ENCODE assay signal across 26 mouse cellular contexts in the genomic region with DNA sequence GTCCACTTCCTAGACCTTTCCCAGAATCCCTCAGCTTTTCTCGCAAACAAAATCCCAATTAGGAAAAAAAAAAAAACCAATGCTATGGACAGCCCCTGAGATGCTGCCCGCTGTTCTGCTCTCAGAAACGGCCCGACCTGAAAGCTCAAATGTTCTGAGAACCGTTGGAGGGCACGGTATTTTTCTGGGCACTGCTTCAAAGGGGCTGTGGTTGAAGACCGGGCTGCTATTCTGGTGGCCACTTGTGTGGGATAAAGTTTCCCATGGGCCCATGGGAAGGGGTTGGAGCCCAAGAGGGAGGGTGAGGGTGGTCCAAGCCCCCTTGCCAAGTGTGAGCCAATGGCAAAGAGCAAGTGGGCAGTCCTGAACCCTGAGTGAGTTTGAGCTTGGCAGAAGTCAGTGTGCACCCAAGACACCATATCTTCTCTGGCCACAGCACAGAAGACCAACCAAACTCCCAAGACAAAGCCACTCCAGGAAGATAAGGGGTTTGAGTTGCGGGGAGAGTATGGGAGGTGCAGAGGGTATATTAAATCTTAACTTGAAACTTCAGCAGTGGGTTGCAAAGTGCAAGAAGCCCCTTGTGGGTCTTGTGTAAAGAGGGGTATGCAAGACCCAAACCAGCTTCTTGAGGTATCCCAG. TPM values are rescaled to one million over a fixed set of nuclear protein-coding genes. Genes with fewer than 3 reads are reported as not detected.
DNase-seq lines count a peak whose midpoint lies in the region; ATAC-seq and TF ChIP-seq lines count a peak whose summit lies in the region.
"Had no signal": no experiment of that assay in that cellular context is flagged by ENCODE, and none has a peak within 500 bp of the region (broad histone marks: within the 10 kb centered on the region; RNA-seq: fewer than 3 reads in every experiment).

No protein-coding gene starts in this region.

- H3K4me3 ChIP-seq in forebrain, postnatal 0 days (ENCODE audit: low read depth, low read length), result no peak overlapping the region
- H3K4me3 ChIP-seq in forebrain, embryonic 15.5 days, result no peak overlapping the region
- H3K4me3 ChIP-seq in layer of hippocampus, adult 2 months, result no peak overlapping the region
- H3K4me3 ChIP-seq in embryonic facial prominence, embryonic 14.5 days (ENCODE audit: low read depth, low read length), result no peak overlapping the region
- H3K4me3 ChIP-seq in liver, embryonic 16.5 days (ENCODE audit: low read depth, low read length), result no peak overlapping the region
- H3K4me3 ChIP-seq in midbrain, embryonic 16.5 days (ENCODE audit: low read depth, low read length), result no peak overlapping the region
- H3K4me3 ChIP-seq: forebrain, embryonic 13.5 days; heart, embryonic 13.5 days; left cerebral cortex, adult 2 months; midbrain, embryonic 13.5 days; neural tube, embryonic 13.5 days had no signal

- no peak overlapping the region for H3K4me2 ChIP-seq in forebrain, postnatal 0 days (ENCODE audit: low read depth)
- no peak overlapping the region for H3K4me2 ChIP-seq in forebrain, embryonic 15.5 days (replicated peaks)
- H3K4me2 ChIP-seq in embryonic facial prominence, embryonic 14.5 days (ENCODE audit: low read depth, low read length), result no peak overlapping the region
- H3K4me2 ChIP-seq in liver, embryonic 16.5 days (ENCODE audit: low read depth, low read length), result no peak overlapping the region
- no peak overlapping the region for H3K4me2 ChIP-seq in midbrain, embryonic 16.5 days (ENCODE audit: low read length)
- H3K4me2 ChIP-seq: forebrain, embryonic 13.5 days; heart, embryonic 13.5 days; midbrain, embryonic 13.5 days; neural tube, embryonic 13.5 days had no signal

- no peak for DNase-seq in forebrain, postnatal 0 days
- DNase-seq in layer of hippocampus, adult 2 months (ENCODE audit: low spot score in 2 of 2), result no peak
- DNase-seq in layer of hippocampus, postnatal 25 days (ENCODE audit: extremely low spot score in 1 of 2, low spot score in 1 of 2), result no peak
- DNase-seq in embryonic facial prominence, embryonic 14.5 days (ENCODE audit: low spot score), result peak; percentile 27
- DNase-seq in thymus, postnatal 4 days, result no peak
- DNase-seq: adrenal gland, adult 8-10 months; cerebellum, adult 11 months; cerebellum, postnatal 14 days; embryo, embryonic 11 days; heart, postnatal 4 days; kidney, adult 11 months; kidney, postnatal 14 days; left cerebral cortex, postnatal 4 days; right cerebral cortex, adult 18-20 months; thymus, postnatal 36 days had no signal

- H3K27ac ChIP-seq in forebrain, postnatal 0 days (ENCODE audit: low read depth, low read length), result no peak overlapping the region
- no peak overlapping the region for H3K27ac ChIP-seq in forebrain, embryonic 15.5 days (replicated peaks)
- H3K27ac ChIP-seq in layer of hippocampus, adult 2 months, result 0 out of 2 replicates have a peak overlapping the region, but pooled peaks have one; percentile 82
- no peak overlapping the region for H3K27ac ChIP-seq in embryonic facial prominence, embryonic 14.5 days (replicated peaks; ENCODE audit: low read depth, low read length)
- H3K27ac ChIP-seq in liver, embryonic 16.5 days (ENCODE audit: low read length), result peak overlapping the region; percentile 20; the same call in 1 of the 2 replicates
- no peak overlapping the region for H3K27ac ChIP-seq in midbrain, embryonic 16.5 days (ENCODE audit: low read length)
- H3K27ac ChIP-seq: forebrain, embryonic 13.5 days; left cerebral cortex, adult 2 months; midbrain, embryonic 13.5 days; neural tube, embryonic 13.5 days had no signal

- H3K36me3 ChIP-seq in forebrain, postnatal 0 days (ENCODE audit: insufficient read depth), result no peaks in the 10 kb centered on the region
- H3K36me3 ChIP-seq in forebrain, embryonic 15.5 days, result no peaks in the 10 kb centered on the region
- peaks cover 3% of the 10 kb centered on the region; the same call in 1 of the 2 replicates for H3K36me3 ChIP-seq in embryonic facial prominence, embryonic 14.5 days (ENCODE audit: control insufficient read depth, insufficient read depth, low read length)
- no peaks in the 10 kb centered on the region for H3K36me3 ChIP-seq in liver, embryonic 16.5 days (ENCODE audit: control insufficient read depth, insufficient read depth)
- H3K36me3 ChIP-seq in midbrain, embryonic 16.5 days (ENCODE audit: control insufficient read depth, insufficient read depth, low read length), result no peaks in the 10 kb centered on the region
- H3K36me3 ChIP-seq: midbrain, embryonic 13.5 days; neural tube, embryonic 13.5 days had no signal

- H3K27me3 ChIP-seq in forebrain, postnatal 0 days (ENCODE audit: insufficient read depth, low read length), result no peaks in the 10 kb centered on the region
- no peaks in the 10 kb centered on the region for H3K27me3 ChIP-seq in forebrain, embryonic 15.5 days
- H3K27me3 ChIP-seq in embryonic facial prominence, embryonic 14.5 days (replicated peaks; ENCODE audit: control insufficient read depth, insufficient read depth, low read length), result no peaks in the 10 kb centered on the region
- H3K27me3 ChIP-seq in liver, embryonic 16.5 days (ENCODE audit: control insufficient read depth, insufficient read depth, low read depth, low read length), result no peaks in the 10 kb centered on the region
- no peaks in the 10 kb centered on the region for H3K27me3 ChIP-seq in midbrain, embryonic 16.5 days (ENCODE audit: control insufficient read depth, insufficient read depth, low read depth, low read length)
- H3K27me3 ChIP-seq: forebrain, embryonic 13.5 days; heart, embryonic 13.5 days; midbrain, embryonic 13.5 days; neural tube, embryonic 13.5 days; Patski had no signal

- peak; percentile 38; the same call in 1 of the 2 replicates for ATAC-seq in forebrain, postnatal 0 days
- no peak for ATAC-seq in forebrain, embryonic 15.5 days (replicated peaks)
- no peak for ATAC-seq in embryonic facial prominence, embryonic 14.5 days (ENCODE audit: low read depth)
- ATAC-seq in liver, embryonic 16.5 days (ENCODE audit: low read depth), result no peak
- no peak for ATAC-seq in midbrain, embryonic 16.5 days
- ATAC-seq: CD4-positive, CD25-positive, alpha-beta regulatory T cell, adult 4 months; forebrain, embryonic 13.5 days; hindbrain, embryonic 16.5 days; midbrain, embryonic 13.5 days; Patski had no signal

- H3K9me3 ChIP-seq in forebrain, postnatal 0 days (ENCODE audit: low read length), result no peaks in the 10 kb centered on the region
- no peaks in the 10 kb centered on the region for H3K9me3 ChIP-seq in forebrain, embryonic 15.5 days
- no peaks in the 10 kb centered on the region for H3K9me3 ChIP-seq in embryonic facial prominence, embryonic 14.5 days (ENCODE audit: control insufficient read depth, low read length)
- H3K9me3 ChIP-seq in liver, embryonic 16.5 days (replicated peaks; ENCODE audit: control insufficient read depth, low read length), result no peaks in the 10 kb centered on the region
- no peaks in the 10 kb centered on the region for H3K9me3 ChIP-seq in midbrain, embryonic 16.5 days (replicated peaks; ENCODE audit: control insufficient read depth, low read length, poor library complexity, severe bottlenecking)
- H3K9me3 ChIP-seq: forebrain, embryonic 13.5 days; heart, embryonic 13.5 days; midbrain, embryonic 13.5 days; neural tube, embryonic 13.5 days had no signal

- no peak for TF ChIP-seq CTCF in forebrain, postnatal 0 days (IDR thresholded peaks at IDR 0.05; ENCODE audit: low read depth)
- TF ChIP-seq CTCF in layer of hippocampus, adult 2 months (conservative IDR thresholded peaks at IDR 0.05), result no peak

- WGBS in forebrain, postnatal 0 days, result 82% methylated on average over 8 of the region's 8 CpGs
- WGBS in forebrain, embryonic 15.5 days, result 81% methylated on average over 8 of the region's 8 CpGs
- 81% methylated on average over 8 of the region's 8 CpGs for WGBS in embryonic facial prominence, embryonic 14.5 days
- WGBS in liver, embryonic 16.5 days (ENCODE audit: insufficient replicate concordance), result 80% methylated on average over 8 of the region's 8 CpGs
- WGBS in midbrain, embryonic 16.5 days, result 87% methylated on average over 8 of the region's 8 CpGs

- peaks cover 11% of the 10 kb centered on the region; the same call in 1 of the 2 replicates for H3K4me1 ChIP-seq in forebrain, postnatal 0 days (ENCODE audit: insufficient read depth)
- peaks cover 10% of the 10 kb centered on the region; the same call in 1 of the 2 replicates for H3K4me1 ChIP-seq in forebrain, embryonic 15.5 days
- H3K4me1 ChIP-seq in embryonic facial prominence, embryonic 14.5 days (ENCODE audit: control insufficient read depth, insufficient read depth, low read length), result peaks cover 32% of the 10 kb centered on the region
- H3K4me1 ChIP-seq in liver, embryonic 16.5 days (ENCODE audit: control insufficient read depth, low read depth, low read length), result peaks cover 37% of the 10 kb centered on the region
- H3K4me1 ChIP-seq in midbrain, embryonic 16.5 days (ENCODE audit: control insufficient read depth, insufficient read depth, low read length), result 0 out of 2 replicates have a peak, but pooled peaks cover 2% of the 10 kb centered on the region

- H3K9ac ChIP-seq in forebrain, postnatal 0 days, result no peak overlapping the region
- no peak overlapping the region for H3K9ac ChIP-seq in forebrain, embryonic 15.5 days (replicated peaks)
- H3K9ac ChIP-seq in embryonic facial prominence, embryonic 14.5 days (ENCODE audit: low read depth, low read length), result no peak overlapping the region
- no peak overlapping the region for H3K9ac ChIP-seq in liver, embryonic 16.5 days (ENCODE audit: low read depth, low read length)
- no peak overlapping the region for H3K9ac ChIP-seq in midbrain, embryonic 16.5 days (ENCODE audit: low read depth, low read length)
- H3K9ac ChIP-seq: forebrain, embryonic 13.5 days; heart, embryonic 13.5 days; midbrain, embryonic 13.5 days; neural tube, embryonic 13.5 days had no signal

RNA-seq across cellular contexts. Expression of a gene that starts 29.2 kb away (rescaled TPM):
- total RNA-seq in forebrain, postnatal 0 days (2014; rRNA removed), result 33.5 and 62.9 TPM in 2 replicates
- polyA plus RNA-seq in forebrain, postnatal 0 days (2015; fragmentation: Nextera tagmentation; extraction: Ambion mirVana), result 17.2 and 33.6 TPM in 2 replicates
- 15.8 and 16.9 TPM in 2 replicates for polyA plus RNA-seq in forebrain, embryonic 15.5 days (2015; fragmentation: Nextera tagmentation; extraction: Ambion mirVana)
- total RNA-seq in layer of hippocampus, adult 2 months (2021), result 10 to 100 TPM; 61.8 to 62.0 TPM
- 10 to 100 TPM; 50.1 to 55.1 TPM for total RNA-seq in layer of hippocampus, postnatal 25 days (2021)
- polyA plus RNA-seq in embryonic facial prominence, embryonic 14.5 days (2014; fragmentation: Nextera tagmentation; extraction: Ambion mirVana), result 77.5 and 86.6 TPM in 2 replicates
- polyA plus RNA-seq in liver, embryonic 16.5 days (2015; fragmentation: Nextera tagmentation; extraction: Ambion mirVana), result 5.7 and 7.3 TPM in 2 replicates
- polyA plus RNA-seq in midbrain, embryonic 16.5 days (2015; fragmentation: Nextera tagmentation; extraction: Ambion mirVana), result 30.9 and 37.4 TPM in 2 replicates
- polyA plus RNA-seq: CD4-positive, CD25-positive, alpha-beta regulatory T cell, adult 4 months had no signal

Comparison
In these comparisons a context has a peak if more than half of its experiments do, and no peak if none do; other contexts are left out.
1. H3K27ac ChIP-seq: peak in layer of hippocampus, adult 2 months (single experiment) and liver, embryonic 16.5 days (single experiment); none in forebrain, postnatal 0 days (single experiment), forebrain, embryonic 15.5 days (single experiment), embryonic facial prominence, embryonic 14.5 days (single experiment) and midbrain, embryonic 16.5 days (single experiment).